Mouse (Mus musculus) gastrocnemius, postnatal 36 days (tissue): Measurements from ENCODE around the gene Cdk8. TPM values are rescaled to one million over a fixed set of nuclear protein-coding genes. Genes with fewer than 3 reads are reported as not detected.
A peak's percentile ranks its signal among the peaks of the same experiment; 100 is the strongest.

Experiments
- DNase-seq, 2 experiments: peaks; one replicate each; pipeline ENCODE4 v3.0.0; 2022
- intact Hi-C: fragments of 180-260 bp; cut with DNase I; formaldehyde crosslinking; loops from one replicate; pipeline ENCODE4 v1.15.1; 2025
- total RNA-seq, 2 experiments: library from RNA; stranded (reverse); gene quantifications; 2 replicates each; pipeline ENCODE4 v1.2.3; 2021

Gene Cdk8
- total RNA-seq, 2 experiments from 2014 or later: 15.4 to 16.7 TPM

GRCm38 (mm10) chr5:146273096-146273495 is 42.1 kb downstream of the Cdk8 start:
- intact Hi-C loops: no loop called here
- DNase-seq: no peak

- no peak for DNase-seq
- intact Hi-C loops: no loop called here
Observed at GRCm38 (mm10) chr5:146274420-146275045, 43.5 kb downstream of the Cdk8 start.

- intact Hi-C loops: no loop called here
- DNase-seq: no peak
Observed at GRCm38 (mm10) chr5:146277513-146277912, 46.5 kb downstream of the Cdk8 start.

- no peak for DNase-seq
- intact Hi-C loops: no loop called here
Observed at GRCm38 (mm10) chr5:146280012-146280411, 49.0 kb downstream of the Cdk8 start.

GRCm38 (mm10) chr5:146281241-146281818 is 50.3 kb downstream of the Cdk8 start:
- DNase-seq: no peak
- intact Hi-C loops: no loop called here

- no peak for DNase-seq
- intact Hi-C loops: no loop called here
Observed at GRCm38 (mm10) chr5:146281884-146282579, 51.0 kb downstream of the Cdk8 start.

GRCm38 (mm10) chr5:146283899-146284298 is 52.9 kb downstream of the Cdk8 start:
- no peak for DNase-seq
- intact Hi-C loops: no loop called here

GRCm38 (mm10) chr5:146287416-146287815 is 56.4 kb downstream of the Cdk8 start:
- no peak for DNase-seq
- intact Hi-C loops: loop anchor here (5.0 kb wide), 1 partner anchor 60 kb away; no protein-coding TSS in a partner anchor

- intact Hi-C loops: loop anchor here (5.0 kb wide), 1 partner anchor 61 kb away; no protein-coding TSS in a partner anchor
- no peak for DNase-seq
Observed at GRCm38 (mm10) chr5:146288048-146288501, 57.0 kb downstream of the Cdk8 start.

GRCm38 (mm10) chr5:146289921-146290320 is 58.9 kb downstream of the Cdk8 start:
- no peak for DNase-seq
- intact Hi-C loops: loop anchor here (5.0 kb wide), 1 partner anchor 63 kb away; no protein-coding TSS in a partner anchor

- intact Hi-C loops: no loop called here
- no peak for DNase-seq
Observed at GRCm38 (mm10) chr5:146290446-146290845, 59.4 kb downstream of the Cdk8 start.

- DNase-seq: no peak
- intact Hi-C loops: no loop called here
Observed at GRCm38 (mm10) chr5:146291560-146291959, 60.5 kb downstream of the Cdk8 start.

GRCm38 (mm10) chr5:146292896-146293680 is 62.1 kb downstream of the Cdk8 start:
- no peak for DNase-seq
- intact Hi-C loops: no loop called here

- intact Hi-C loops: no loop called here
- no peak for DNase-seq
Observed at GRCm38 (mm10) chr5:146293919-146294700, 63.1 kb downstream of the Cdk8 start.

- intact Hi-C loops: no loop called here
- no peak for DNase-seq
Observed at GRCm38 (mm10) chr5:146294834-146295233, 63.8 kb downstream of the Cdk8 start.

GRCm38 (mm10) chr5:146298807-146299519 is 67.9 kb downstream of the Cdk8 start:
- intact Hi-C loops: no loop called here
- no peak for DNase-seq

GRCm38 (mm10) chr5:146299520-146299870 is 68.5 kb downstream of the Cdk8 start:
- intact Hi-C loops: no loop called here
- DNase-seq: peak in 1 of 2 experiments; percentile 28

GRCm38 (mm10) chr5:146303470-146303869 is 72.4 kb downstream of the Cdk8 start:
- intact Hi-C loops: loop anchor here (2.0 kb wide), 1 partner anchor 117 kb away; no protein-coding TSS in a partner anchor
- peak; percentile 55 to 59 for DNase-seq

GRCm38 (mm10) chr5:146307046-146307743 is 76.2 kb downstream of the Cdk8 start:
- DNase-seq: no peak
- intact Hi-C loops: no loop called here
